Mouse (Mus musculus) cerebellum, postnatal 14 days (tissue): ENCODE results near the gene Pnliprp1.

Source experiments
- DNase-seq, 2 experiments: peaks; one replicate each; pipeline ENCODE4 v3.0.0; 2021; ENCODE audit warnings: mixed read lengths in 2 of 2

Pnliprp1 gene

GRCm38 (mm10) chr19:58783938-58784337 lies 55.3 kb downstream of the Pnliprp1 start:
- DNase-seq, result peak; percentile 56 to 64

- no peak for DNase-seq
These were observed 60.5 kb downstream of the Pnliprp1 start for GRCm38 (mm10) chr19:58789194-58789593.
